Mouse (Mus musculus) limb, embryonic 15.5 days (tissue): ENCODE results near the gene Thumpd2. TPM values are rescaled to one million over a fixed set of nuclear protein-coding genes. Genes with fewer than 3 reads are reported as not detected.
A peak's percentile ranks its signal among the peaks of the same experiment; 100 is the strongest.

ENCODE experiments used
- ATAC-seq: fragments of 200-750 bp; cut with Nextera tagmentation; 2 replicates; pipeline ENCODE4 v1.8.0; 2017; ENCODE audit warnings: low read depth, moderate TSS enrichment; ENCODE audit not compliant: insufficient number of reproducible peaks, low FRiP score, low TSS enrichment
- H3K27ac ChIP-seq: fragments of 300-500 bp; sonication (generic); 2 replicates; pipeline ENCODE4 v1.5.1; 2015; ENCODE audit warnings: moderate library complexity, mild to moderate bottlenecking, inconsistent platforms
- H3K27me3 ChIP-seq: fragments of 300-500 bp; sonication (generic); 2 replicates; pipeline ENCODE4 v1.6.1; 2015; ENCODE audit warnings: inconsistent platforms
- H3K36me3 ChIP-seq: fragments of 300-500 bp; sonication (generic); 2 replicates; pipeline ENCODE4 v1.6.1; 2015; ENCODE audit warnings: inconsistent platforms
- H3K4me1 ChIP-seq: fragments of 300-500 bp; sonication (generic); 2 replicates; pipeline ENCODE4 v1.6.1; 2015; ENCODE audit warnings: inconsistent platforms
- H3K4me2 ChIP-seq: fragments of 300-500 bp; sonication (generic); 2 replicates; pipeline ENCODE4 v1.6.1; 2015; ENCODE audit warnings: mild to moderate bottlenecking, inconsistent platforms
- H3K4me3 ChIP-seq: fragments of 300-500 bp; sonication (generic); 2 replicates; pipeline ENCODE4 v1.5.1; 2015; ENCODE audit warnings: mild to moderate bottlenecking, inconsistent platforms
- H3K9ac ChIP-seq: fragments of 300-500 bp; sonication (generic); 2 replicates; pipeline ENCODE4 v1.6.1; 2015; ENCODE audit warnings: inconsistent platforms
- H3K9me3 ChIP-seq: fragments of 300-500 bp; sonication (generic); 2 replicates; pipeline ENCODE4 v1.6.1; 2016; ENCODE audit warnings: inconsistent platforms
- WGBS: fragments of 180-500 bp; shearing (Covaris S2); methylation state at CpG from one replicate; pipeline ENCODE4 v1.1.7; 2015; 5-methylcytosine and 5-hydroxymethylcytosine counted together
- polyA plus RNA-seq: library from polyadenylated mRNA; unstranded; fragments of >200 nt; fragmentation: Nextera tagmentation; extraction: Ambion mirVana; gene quantifications from 2 replicates; pipeline ENCODE4 v1.2.1, GENCODE M21; 2015

The Thumpd2 gene
- polyA plus RNA-seq, 1 experiment from 2014 or later, result 14.2 TPM

DNA sequence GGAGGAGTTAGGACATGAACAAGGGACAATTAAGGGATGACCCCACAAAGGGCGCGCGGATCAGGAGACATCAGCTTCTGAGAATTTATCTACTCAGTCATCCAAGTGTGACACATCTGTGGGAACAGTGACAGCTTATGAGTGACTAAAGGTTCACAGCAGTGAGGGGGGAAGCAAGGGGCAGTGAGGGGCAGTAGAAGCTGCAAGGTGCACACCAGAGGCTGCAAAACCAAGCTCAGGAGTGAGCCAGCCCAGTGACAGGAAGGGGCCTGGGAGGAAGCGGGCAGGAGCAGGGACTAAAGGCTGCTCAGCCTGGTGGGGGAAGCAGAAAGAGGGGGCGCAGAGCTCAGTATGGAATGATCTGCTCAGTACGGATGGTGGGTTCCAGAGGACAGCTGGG is 37.6 kb downstream of the Thumpd2 start:
- H3K9ac ChIP-seq, result no peak overlapping the region
- no peak overlapping the region for H3K4me2 ChIP-seq
- H3K27ac ChIP-seq, result no peak overlapping the region
- no peaks in the 10 kb centered on the region for H3K27me3 ChIP-seq
- no peak overlapping the region for H3K4me3 ChIP-seq
- WGBS, result 89% methylated on average over 6 of the region's 6 CpGs
- no peak for ATAC-seq
- H3K4me1 ChIP-seq, result no peaks in the 10 kb centered on the region
- H3K9me3 ChIP-seq, result no peaks in the 10 kb centered on the region
- peaks cover 72% of the 10 kb centered on the region for H3K36me3 ChIP-seq

DNA sequence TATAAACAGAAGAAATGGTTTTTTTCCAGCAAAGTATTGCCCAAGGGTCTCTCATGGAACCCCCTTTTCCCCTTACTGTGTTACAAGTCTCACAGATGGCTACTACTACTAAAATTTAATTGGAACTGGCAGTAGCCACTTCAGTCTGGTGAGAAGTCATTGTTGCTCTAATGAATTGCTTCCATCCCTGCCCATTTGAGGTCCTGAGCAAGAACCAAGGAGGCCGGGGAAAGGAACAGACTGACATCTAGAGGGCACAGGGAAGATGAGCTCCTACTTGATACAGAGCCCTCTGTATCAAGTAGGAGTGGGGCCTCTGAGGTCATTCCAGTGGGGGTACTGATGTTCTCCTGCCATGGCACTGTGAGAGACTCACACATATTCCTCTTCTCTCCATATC is 47.8 kb downstream of the Thumpd2 start:
- H3K27me3 ChIP-seq, result no peaks in the 10 kb centered on the region
- H3K9me3 ChIP-seq, result no peaks in the 10 kb centered on the region
- H3K9ac ChIP-seq, result no peak overlapping the region
- 0 out of 2 replicates have a peak, but pooled peaks cover 3% of the 10 kb centered on the region for H3K4me1 ChIP-seq
- 28% methylated on average over 1 of the region's 1 CpGs for WGBS
- peaks cover 4% of the 10 kb centered on the region; the same call in 1 of the 2 replicates for H3K36me3 ChIP-seq
- no peak overlapping the region for H3K4me3 ChIP-seq
- no peak overlapping the region for H3K4me2 ChIP-seq
- H3K27ac ChIP-seq, result no peak overlapping the region
- ATAC-seq, result no peak

DNA sequence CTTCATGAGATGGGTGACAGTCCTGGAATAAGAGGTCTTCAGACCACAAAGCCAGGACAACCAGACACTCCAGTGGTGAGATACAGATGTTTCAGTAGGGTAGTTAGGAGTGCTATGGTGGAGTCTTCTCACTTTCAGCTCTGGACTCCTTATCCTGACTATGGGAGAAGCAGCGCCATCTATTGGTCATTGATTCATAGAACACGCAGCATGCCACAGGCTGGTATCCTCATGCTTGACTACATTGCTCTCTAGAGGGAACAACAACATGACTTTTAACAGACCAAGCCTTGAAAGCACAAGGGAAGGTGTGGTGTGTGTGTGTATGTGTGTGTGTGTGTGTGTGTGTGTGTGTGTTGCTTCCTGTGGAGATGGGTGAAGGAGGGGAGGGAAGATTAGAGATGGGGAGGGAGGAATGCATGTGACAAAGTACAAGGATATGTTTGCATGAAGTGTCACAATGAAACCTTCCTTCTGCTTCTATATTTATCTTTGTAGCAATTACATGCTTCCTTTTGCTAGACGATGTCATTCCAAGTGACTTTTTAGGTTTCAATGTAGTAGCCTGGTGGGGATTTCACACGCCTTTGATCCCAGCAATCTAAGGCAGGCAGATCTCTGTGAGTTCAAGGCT is 49.0 kb downstream of the Thumpd2 start:
- Histone ChIP-seq H3K9ac (no peak overlapping the region), H3K4me3 (no peak overlapping the region)
- 48% methylated on average over 4 of the region's 4 CpGs for WGBS

GRCm38 (mm10) chr17:81010844-81011685 is 53.8 kb downstream of the Thumpd2 start:
- no peaks in the 10 kb centered on the region for H3K36me3 ChIP-seq
- no peaks in the 10 kb centered on the region for H3K9me3 ChIP-seq
- H3K9ac ChIP-seq, result no peak overlapping the region
- H3K4me2 ChIP-seq, result no peak overlapping the region
- no peak overlapping the region for H3K27ac ChIP-seq
- ATAC-seq, result no peak
- H3K27me3 ChIP-seq, result no peaks in the 10 kb centered on the region
- WGBS, result 64% methylated on average over 18 of the region's 18 CpGs
- no peak overlapping the region for H3K4me3 ChIP-seq
- H3K4me1 ChIP-seq, result peaks cover 6% of the 10 kb centered on the region; the same call in 1 of the 2 replicates

More for the DNA sequence above, 49.0 kb downstream of the Thumpd2 start:
- Histone ChIP-seq H3K36me3 (peaks cover 2% of the 10 kb centered on the region; the same call in 1 of the 2 replicates), H3K27ac (no peak overlapping the region), H3K4me1 (peaks cover 8% of the 10 kb centered on the region; the same call in 1 of the 2 replicates), H3K27me3 (no peaks in the 10 kb centered on the region), H3K4me2 (no peak overlapping the region), H3K9me3 (no peaks in the 10 kb centered on the region)
- no peak for ATAC-seq

DNA sequence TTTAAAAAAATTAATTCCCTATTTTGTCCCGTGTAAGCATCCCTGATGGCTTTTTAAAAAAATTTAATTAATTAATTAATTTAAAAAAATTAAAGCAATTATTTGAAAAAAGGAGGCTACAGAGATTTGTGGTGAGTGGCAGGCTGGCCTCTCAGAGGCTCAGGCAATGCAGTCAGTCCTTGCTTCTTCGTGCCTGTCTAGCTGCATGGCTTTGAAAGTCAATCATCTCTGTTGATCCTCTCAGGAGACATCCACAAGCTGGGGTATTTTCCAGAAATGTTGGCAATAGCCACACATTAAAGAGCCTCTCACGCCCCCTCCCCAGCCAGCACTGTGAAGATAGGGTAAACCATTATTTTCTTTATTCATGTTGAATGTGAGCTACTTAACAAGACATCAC is 54.7 kb downstream of the Thumpd2 start:
- Histone ChIP-seq H3K36me3 (no peaks in the 10 kb centered on the region), H3K27me3 (no peaks in the 10 kb centered on the region), H3K9ac (no peak overlapping the region), H3K27ac (no peak overlapping the region), H3K4me1 (peaks cover 6% of the 10 kb centered on the region; the same call in 1 of the 2 replicates), H3K4me3 (no peak overlapping the region), H3K9me3 (no peaks in the 10 kb centered on the region), H3K4me2 (no peak overlapping the region)
- ATAC-seq, result no peak
- WGBS, result 54% methylated on average over 3 of the region's 3 CpGs

DNA sequence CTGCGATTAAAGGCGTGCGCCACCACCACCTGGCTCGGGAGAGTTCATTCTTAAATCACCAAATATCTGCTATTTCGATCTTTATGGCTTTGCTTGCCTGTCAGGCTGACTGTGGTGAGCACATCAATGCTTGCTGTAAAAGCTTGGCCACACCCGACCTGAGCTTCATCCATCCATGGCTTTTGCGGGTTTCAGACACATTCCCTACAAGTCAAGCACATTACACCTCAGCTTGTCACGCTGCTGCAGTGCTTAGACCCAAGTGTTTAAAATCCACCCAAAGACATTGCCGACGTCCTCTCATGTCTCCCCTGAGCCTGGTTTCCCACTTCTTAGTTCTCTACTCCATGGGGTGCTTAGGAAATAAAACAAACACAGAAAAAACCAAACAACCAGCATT is 55.8 kb downstream of the Thumpd2 start:
- Histone ChIP-seq H3K27me3 (no peaks in the 10 kb centered on the region), H3K9me3 (no peaks in the 10 kb centered on the region), H3K9ac (no peak overlapping the region), H3K27ac (no peak overlapping the region), H3K4me2 (no peak overlapping the region), H3K4me3 (no peak overlapping the region), H3K36me3 (no peaks in the 10 kb centered on the region), H3K4me1 (peaks cover 6% of the 10 kb centered on the region; the same call in 1 of the 2 replicates)
- ATAC-seq, result no peak
- WGBS, result 73% methylated on average over 10 of the region's 10 CpGs

GRCm38 (mm10) chr17:81005292-81005691 is 59.6 kb downstream of the Thumpd2 start:
- WGBS, result 48% methylated on average over 8 of the region's 8 CpGs

DNA sequence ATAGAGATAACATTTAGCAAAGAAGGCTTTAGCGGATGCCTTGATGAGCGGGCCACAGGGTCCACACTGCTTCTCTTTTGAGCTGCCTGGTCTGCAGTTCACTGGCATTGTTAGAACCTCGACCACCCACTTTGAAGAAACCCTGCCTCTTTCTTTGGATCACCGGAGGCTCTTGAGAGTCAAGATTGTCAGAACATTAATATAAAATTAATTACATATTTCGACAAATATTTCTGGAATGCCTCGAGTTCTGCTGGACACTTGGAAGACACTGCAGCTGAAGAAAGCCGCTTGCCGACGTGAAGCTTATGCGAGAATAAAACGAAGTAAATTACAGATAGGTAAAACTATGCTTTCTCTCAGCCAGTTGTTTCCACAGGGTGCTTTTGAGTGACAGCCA is 60.4 kb downstream of the Thumpd2 start:
- H3K9ac ChIP-seq, result no peak overlapping the region
- no peaks in the 10 kb centered on the region for H3K9me3 ChIP-seq
- peaks cover 5% of the 10 kb centered on the region; the same call in 1 of the 2 replicates for H3K4me1 ChIP-seq
- WGBS, result 59% methylated on average over 11 of the region's 11 CpGs
- H3K4me2 ChIP-seq, result no peak overlapping the region
- no peak for ATAC-seq
- no peaks in the 10 kb centered on the region for H3K27me3 ChIP-seq
- H3K36me3 ChIP-seq, result no peaks in the 10 kb centered on the region
- no peak overlapping the region for H3K27ac ChIP-seq
- H3K4me3 ChIP-seq, result no peak overlapping the region

More at GRCm38 (mm10) chr17:81005292-81005691, 59.6 kb downstream of the Thumpd2 start:
- Histone ChIP-seq H3K27ac (no peak overlapping the region), H3K4me2 (no peak overlapping the region), H3K36me3 (no peaks in the 10 kb centered on the region), H3K4me3 (no peak overlapping the region), H3K9me3 (no peaks in the 10 kb centered on the region), H3K9ac (no peak overlapping the region), H3K27me3 (no peaks in the 10 kb centered on the region), H3K4me1 (peaks cover 5% of the 10 kb centered on the region; the same call in 1 of the 2 replicates)
- no peak for ATAC-seq

- Histone ChIP-seq H3K4me3 (no peak overlapping the region), H3K36me3 (no peaks in the 10 kb centered on the region), H3K4me2 (no peak overlapping the region), H3K4me1 (peaks cover 5% of the 10 kb centered on the region), H3K27ac (0 out of 2 replicates have a peak overlapping the region, but pooled peaks have one; percentile 12), H3K9ac (no peak overlapping the region), H3K9me3 (no peaks in the 10 kb centered on the region), H3K27me3 (no peaks in the 10 kb centered on the region)
- 32% methylated on average over 5 of the region's 5 CpGs for WGBS
- ATAC-seq, result no peak
Measured at GRCm38 (mm10) chr17:81002130-81002529, 62.8 kb downstream of the Thumpd2 start.

- Histone ChIP-seq H3K4me1 (peaks cover 5% of the 10 kb centered on the region), H3K4me2 (no peak overlapping the region), H3K4me3 (no peak overlapping the region), H3K27me3 (no peaks in the 10 kb centered on the region), H3K9me3 (no peaks in the 10 kb centered on the region), H3K27ac (no peak overlapping the region), H3K9ac (no peak overlapping the region), H3K36me3 (no peaks in the 10 kb centered on the region)
- no peak for ATAC-seq
- 89% methylated on average over 4 of the region's 4 CpGs for WGBS
Measured at GRCm38 (mm10) chr17:81001647-81002046, 63.2 kb downstream of the Thumpd2 start.

DNA sequence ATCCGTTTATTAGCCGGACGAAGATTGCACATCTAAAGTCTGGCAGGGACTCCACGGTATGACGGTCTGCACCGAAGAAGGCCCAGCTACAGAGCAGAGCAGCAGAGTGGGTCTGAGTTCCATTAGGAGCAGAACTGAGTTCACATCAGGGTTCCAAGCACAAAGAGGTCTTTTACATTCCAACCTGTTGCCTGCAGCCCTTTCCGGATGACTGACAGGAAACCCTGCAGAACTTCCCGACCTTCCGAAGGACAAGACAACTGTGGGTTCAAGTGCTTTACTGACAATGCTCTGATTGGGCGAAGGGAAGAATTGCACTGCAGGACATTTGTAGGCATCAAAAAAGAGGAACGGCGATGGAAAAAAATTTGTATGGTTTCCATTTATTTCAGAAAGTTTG is 63.9 kb downstream of the Thumpd2 start:
- H3K27me3 ChIP-seq, result no peaks in the 10 kb centered on the region
- WGBS, result 71% methylated on average over 12 of the region's 12 CpGs

GRCm38 (mm10) chr17:80998958-80999357 is 65.9 kb downstream of the Thumpd2 start:
- Histone ChIP-seq H3K4me1 (peaks cover 5% of the 10 kb centered on the region), H3K4me3 (no peak overlapping the region), H3K27me3 (no peaks in the 10 kb centered on the region), H3K36me3 (no peaks in the 10 kb centered on the region), H3K9me3 (no peaks in the 10 kb centered on the region), H3K27ac (no peak overlapping the region), H3K9ac (no peak overlapping the region), H3K4me2 (no peak overlapping the region)
- 33% methylated on average over 6 of the region's 6 CpGs for WGBS
- ATAC-seq, result no peak

More for the DNA sequence above, 63.9 kb downstream of the Thumpd2 start:
- H3K4me1 ChIP-seq, result peaks cover 5% of the 10 kb centered on the region
- H3K4me3 ChIP-seq, result no peak overlapping the region
- no peak overlapping the region for H3K27ac ChIP-seq
- H3K4me2 ChIP-seq, result no peak overlapping the region
- H3K9me3 ChIP-seq, result no peaks in the 10 kb centered on the region
- H3K36me3 ChIP-seq, result no peaks in the 10 kb centered on the region
- ATAC-seq, result no peak
- H3K9ac ChIP-seq, result no peak overlapping the region
